Mouse (Mus musculus) CH12.LX (cell line): ENCODE results near the gene 2210011C24Rik. TPM values are rescaled to one million over a fixed set of nuclear protein-coding genes. Genes with fewer than 3 reads are reported as not detected.

Experiments
- DNase-seq: peaks from one replicate; pipeline ENCODE4 v3.0.0-alpha.2; 2013; ENCODE audit errors: extremely low read depth
- H3K27ac ChIP-seq: 2 replicates; pipeline ENCODE4 v1.5.1; 2012; ENCODE audit warnings: low read depth, mild to moderate bottlenecking, control low read depth, moderate library complexity; ENCODE audit not compliant: insufficient read depth
- H3K27me3 ChIP-seq: replicated peaks from 2 replicates; pipeline ENCODE3; 2012; ENCODE audit warnings: inconsistent platforms
- H3K36me3 ChIP-seq, 2 experiments: replicated peaks in 1 of 2; 2 replicates each; pipeline versions ENCODE3 to v1.6.1; 2012; ENCODE audit warnings: inconsistent platforms in 1 of 2, low read length in 1 of 2, mild to moderate bottlenecking in 1 of 2, mixed read lengths in 1 of 2, moderate library complexity in 1 of 2; ENCODE audit not compliant: control insufficient read depth in 1 of 2, insufficient read depth in 1 of 2
- H3K4me1 ChIP-seq, 2 experiments: 2 replicates each; pipeline ENCODE4 v1.6.1; 2012; ENCODE audit warnings: inconsistent platforms in 1 of 2, moderate library complexity in 1 of 2; ENCODE audit not compliant: insufficient read depth in 2 of 2, control insufficient read depth in 1 of 2
- H3K4me2 ChIP-seq: 2 replicates; pipeline ENCODE4 v1.6.1; 2012; ENCODE audit warnings: low read depth, mild to moderate bottlenecking, control low read depth; ENCODE audit not compliant: poor library complexity, insufficient read depth, severe bottlenecking
- H3K4me3 ChIP-seq, 3 experiments: fragments of 150-350 bp in 1 of 3; sonication (generic) in 1 of 3; replicated peaks in 1 of 3; 2 replicates each; pipeline versions ENCODE3 to v1.5.1; 2011 to 2012; ENCODE audit warnings: low read depth in 2 of 3, low read length in 2 of 3, mild to moderate bottlenecking in 2 of 3, moderate library complexity in 2 of 3, control low read depth in 1 of 3, improper control_type of control experiment in 1 of 3, inconsistent platforms in 1 of 3, mixed read lengths in 1 of 3; ENCODE audit not compliant: poor library complexity in 1 of 3
- H3K79me2 ChIP-seq: replicated peaks from 2 replicates; pipeline ENCODE4 v1.6.1; 2012; ENCODE audit warnings: mild to moderate bottlenecking, moderate library complexity; ENCODE audit not compliant: control insufficient read depth, poor library complexity, insufficient read depth, severe bottlenecking; ENCODE audit errors: extremely low read depth
- H3K9ac ChIP-seq: 2 replicates; pipeline ENCODE4 v1.6.1; 2012; ENCODE audit warnings: low read depth, mild to moderate bottlenecking, control low read depth, moderate library complexity; ENCODE audit not compliant: insufficient read depth
- H3K9me3 ChIP-seq: replicated peaks from 2 replicates; pipeline ENCODE3; 2012; ENCODE audit warnings: low read length, inconsistent platforms, mixed read lengths
- CTCF ChIP-seq, 2 experiments: IDR thresholded peaks in 1 of 2; conservative IDR thresholded peaks in 1 of 2; 2 replicates each; pipeline ENCODE4 v1.5.1; 2011 to 2012; ENCODE audit warnings: low read depth in 2 of 2, low read length in 2 of 2, improper control_type of control experiment in 1 of 2, inconsistent platforms in 1 of 2, mild to moderate bottlenecking in 1 of 2, moderate library complexity in 1 of 2
- E2F4 ChIP-seq: IDR thresholded peaks from 2 replicates; pipeline ENCODE4 v1.6.1; 2011; ENCODE audit warnings: low read depth, low read length, improper control_type of control experiment; ENCODE audit not compliant: insufficient replicate concordance
- EP300 ChIP-seq: IDR thresholded peaks from 2 replicates; pipeline ENCODE4 v1.6.1; 2011; ENCODE audit warnings: low read length, improper control_type of control experiment
- HCFC1 ChIP-seq: IDR thresholded peaks from 2 replicates; pipeline ENCODE4 v1.6.1; 2012; ENCODE audit warnings: low read depth, mild to moderate bottlenecking, inconsistent platforms, low read length, improper control_type of control experiment
- JUND ChIP-seq: conservative IDR thresholded peaks from 2 replicates; pipeline ENCODE4 v1.6.1; 2011; ENCODE audit warnings: low read depth, low read length, improper control_type of control experiment
- MAFK ChIP-seq: IDR thresholded peaks from 2 replicates; pipeline ENCODE4 v1.6.1; 2011; ENCODE audit warnings: low read length, improper control_type of control experiment; ENCODE audit not compliant: insufficient replicate concordance
- MAX ChIP-seq: IDR thresholded peaks from 2 replicates; pipeline ENCODE4 v1.6.1; 2011; ENCODE audit warnings: low read length, improper control_type of control experiment
- MAZ ChIP-seq: IDR thresholded peaks from 2 replicates; pipeline ENCODE4 v1.6.1; 2012; ENCODE audit warnings: low read depth, mild to moderate bottlenecking, inconsistent platforms, low read length, improper control_type of control experiment, moderate library complexity
- MEF2A ChIP-seq: IDR thresholded peaks from 2 replicates; pipeline ENCODE4 v1.6.1; 2014; ENCODE audit warnings: low read depth, mild to moderate bottlenecking, inconsistent platforms, low read length, improper control_type of control experiment, borderline replicate concordance
- MXI1 ChIP-seq: IDR thresholded peaks from 2 replicates; pipeline ENCODE4 v1.6.1; 2011; ENCODE audit warnings: mild to moderate bottlenecking, low read depth, low read length, improper control_type of control experiment
- MYC ChIP-seq: IDR thresholded peaks from 2 replicates; pipeline ENCODE4 v1.6.1; 2011; ENCODE audit warnings: low read depth, mild to moderate bottlenecking, improper control_type of control experiment, low read length
- NELFE ChIP-seq: IDR thresholded peaks from 2 replicates; pipeline ENCODE4 v1.6.1; 2011; ENCODE audit warnings: low read depth, low read length, improper control_type of control experiment
- PAX5 ChIP-seq: IDR thresholded peaks from 2 replicates; pipeline ENCODE4 v1.6.1; 2012; ENCODE audit warnings: low read length, inconsistent platforms, mixed read lengths
- POLR2A ChIP-seq: IDR thresholded peaks from 2 replicates; pipeline ENCODE4 v1.6.1; 2011; ENCODE audit warnings: low read depth, mild to moderate bottlenecking, improper control_type of control experiment, low read length
- POLR2AphosphoS2 ChIP-seq: IDR thresholded peaks from 2 replicates; pipeline ENCODE4 v1.6.1; 2011; ENCODE audit warnings: low read depth, low read length, improper control_type of control experiment
- SIN3A ChIP-seq: IDR thresholded peaks from 2 replicates; pipeline ENCODE4 v1.6.1; 2012; ENCODE audit warnings: low read length, improper control_type of control experiment, inconsistent platforms
- SMC3 ChIP-seq: IDR thresholded peaks from 2 replicates; pipeline ENCODE4 v1.6.1; 2011; ENCODE audit warnings: low read depth, low read length, improper control_type of control experiment
- TCF12 ChIP-seq: IDR thresholded peaks from 2 replicates; pipeline ENCODE4 v1.6.1; 2014; ENCODE audit warnings: low read depth, mild to moderate bottlenecking, inconsistent platforms, low read length, improper control_type of control experiment
- USF1 ChIP-seq: IDR thresholded peaks from 2 replicates; pipeline ENCODE4 v1.6.1; 2014; ENCODE audit warnings: low read depth, mild to moderate bottlenecking, inconsistent platforms, low read length, improper control_type of control experiment
- ZC3H11A ChIP-seq: IDR thresholded peaks from 2 replicates; pipeline ENCODE4 v1.6.1; 2012; ENCODE audit warnings: low read depth, mild to moderate bottlenecking, inconsistent platforms, low read length, improper control_type of control experiment
- ZKSCAN1 ChIP-seq: IDR thresholded peaks from 2 replicates; pipeline ENCODE4 v1.6.1; 2012; ENCODE audit warnings: low read depth, inconsistent platforms, low read length, improper control_type of control experiment, borderline replicate concordance
- ZMIZ1 ChIP-seq: IDR thresholded peaks from 2 replicates; pipeline ENCODE4 v1.6.1; 2012; ENCODE audit warnings: low read depth, mild to moderate bottlenecking, inconsistent platforms, low read length, improper control_type of control experiment
- dilution Hi-C: fragments of 300-500 bp; cut with MboI; formaldehyde crosslinking; loops from 2 replicates; pipeline ENCODE4 v1.14.3; 2020; ENCODE audit warnings: low sequenced_read_pairs; ENCODE audit not compliant: extremely low pct_unique_long_range_greater_than_20kb, extremely low pct_ligation_motif_present
- in situ Hi-C: fragments of 300-500 bp; cut with MboI; formaldehyde crosslinking; loops from 3 replicates; pipeline ENCODE4 v1.14.3; 2019; ENCODE audit warnings: low sequenced_read_pairs, low pct_ligation_motif_present, low pct_unique_long_range_greater_than_20kb, mixed read lengths
- polyA plus RNA-seq: library from polyadenylated mRNA; unstranded; fragments of >175 nt; gene quantifications from 2 replicates; pipeline ENCODE4 v1.2.1, GENCODE M21; 2012; ENCODE audit warnings: low read depth; ENCODE audit not compliant: insufficient read length
- total RNA-seq, 2 experiments: library from RNA; depleted of rRNA; stranded (reverse); fragments of 300-350 nt in 1 of 2; fragments of >200 nt in 1 of 2; gene quantifications; 2 replicates each; pipeline ENCODE4 v1.2.3; 2012 to 2014

Gene 2210011C24Rik
- total and polyA plus RNA-seq, 3 experiments: not detected

DNA sequence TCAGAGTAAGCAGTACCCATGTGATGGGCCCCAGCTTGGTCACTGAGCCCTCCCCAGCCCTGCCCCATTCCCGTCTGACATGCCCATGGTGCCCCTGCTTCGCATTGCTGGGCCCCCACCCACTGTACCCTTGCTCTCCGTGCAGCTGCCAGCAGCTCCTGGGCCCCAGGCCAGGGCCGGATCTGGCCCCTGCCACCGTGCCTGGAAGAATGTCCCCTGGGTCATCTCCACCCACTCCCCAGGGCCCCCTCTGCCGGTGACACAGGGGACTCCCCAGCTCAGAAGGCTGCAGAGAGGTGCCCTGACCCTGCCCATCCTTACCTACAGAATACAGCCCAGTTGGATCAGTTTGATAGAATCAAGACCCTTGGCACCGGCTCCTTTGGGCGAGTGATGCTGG lies 31.1 kb downstream of the 2210011C24Rik start:
- Histone ChIP-seq H3K4me3 (no peak overlapping the region), H3K9me3 (no peaks in the 10 kb centered on the region), H3K27me3 (no peaks in the 10 kb centered on the region), H3K4me2 (no peak overlapping the region), H3K27ac (no peak overlapping the region), H3K9ac (no peak overlapping the region), H3K4me1 (peaks cover 2 to 37% of the 10 kb centered on the region in 2 experiments; a peak in 3 of 4 replicates), H3K36me3 (peaks cover 25 to 52% of the 10 kb centered on the region in 2 experiments), H3K79me2 (no peaks in the 10 kb centered on the region)
- dilution Hi-C loops (no loop called here), in situ Hi-C loops (no loop called here)
- TF ChIP-seq POLR2AphosphoS2 (no peak), CTCF (conservative IDR thresholded peaks at IDR 0.05 in 1 of 2, IDR thresholded peaks at IDR 0.05 in 1 of 2; ENCODE audit: low read depth in 2 of 2, low read length in 2 of 2) (peak in 1 of 2 experiments; percentile 11; a peak in 1 of 4 replicates)
- DNase-seq: no peak

DNA sequence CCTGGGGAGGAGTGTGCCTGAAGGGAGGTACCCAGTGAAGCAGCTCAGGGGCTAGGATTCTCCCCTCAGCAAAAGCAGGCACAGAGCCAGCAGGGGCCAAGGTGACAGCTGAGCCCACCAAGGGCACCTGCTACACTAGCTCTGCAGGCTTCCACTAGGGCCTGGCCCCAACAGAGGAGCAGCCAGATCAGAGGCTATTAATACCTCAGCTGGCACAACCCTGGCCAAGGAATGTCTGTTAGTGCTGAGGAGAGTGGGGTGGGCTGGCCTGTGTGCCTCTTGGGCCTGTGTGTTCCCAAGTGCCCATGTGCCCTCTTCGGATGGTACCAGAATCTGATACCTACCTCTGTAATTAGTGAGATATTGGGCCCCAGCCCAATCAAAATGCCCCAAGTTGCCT lies 31.7 kb downstream of the 2210011C24Rik start:
- H3K4me2 ChIP-seq: no peak overlapping the region
- no peak overlapping the region for H3K9ac ChIP-seq
- in situ Hi-C loops: no loop called here
- H3K27ac ChIP-seq: no peak overlapping the region
- no peaks in the 10 kb centered on the region for H3K79me2 ChIP-seq
- H3K4me3 ChIP-seq: no peak overlapping the region
- H3K4me1 ChIP-seq: peaks cover 2 to 35% of the 10 kb centered on the region in 2 experiments; a peak in 3 of 4 replicates
- dilution Hi-C loops: no loop called here
- no peaks in the 10 kb centered on the region for H3K9me3 ChIP-seq
- TF ChIP-seq PAX5 (no peak), MEF2A (no peak), MXI1 (no peak), ZKSCAN1 (no peak), JUND (no peak), TCF12 (no peak), MAX (no peak), NELFE (no peak), SMC3 (no peak), ZC3H11A (no peak), MYC (no peak), MAFK (no peak), EP300 (no peak), MAZ (no peak), SIN3A (no peak), HCFC1 (no peak), USF1 (no peak), E2F4 (no peak), POLR2A (no peak), ZMIZ1 (no peak)
- no peak for DNase-seq
- no peaks in the 10 kb centered on the region for H3K27me3 ChIP-seq
- peaks cover 25 to 49% of the 10 kb centered on the region in 2 experiments for H3K36me3 ChIP-seq
